Mouse (Mus musculus): Measurements from ENCODE around the gene Map1lc3a.

GRCm38 (mm10) chr2:155320596-155320995 lies 44.5 kb downstream of the Map1lc3a start:
- no peak for TF ChIP-seq POLR2A (IDR thresholded peaks at IDR 0.05; ENCODE audit: insufficient read depth, low read depth, low read length)
- no peak for TF ChIP-seq CTCF (IDR thresholded peaks at IDR 0.05)

Measured in heart, adult 2 months (tissue).